Mouse (Mus musculus): ENCODE measurements around the gene Scand1. TPM values are rescaled to one million over a fixed set of nuclear protein-coding genes. Genes with fewer than 3 reads are reported as not detected.

The Scand1 gene
- total and polyA plus RNA-seq, 3 experiments: 37.4 to 75.6 TPM; not detected in 1

GRCm38 (mm10) chr2:156307261-156307660, 5.2 kb downstream of the Scand1 start:
- H3K4me1 ChIP-seq (ENCODE audit: control insufficient read depth in 1 of 2, insufficient read depth in 2 of 2, low read length in 2 of 2): peaks cover 0 to under 1% of the 10 kb centered on the region in 2 experiments; a peak in 1 of 4 replicates
- TF ChIP-seq MAFK (IDR thresholded peaks at IDR 0.05; ENCODE audit: borderline replicate concordance, low read depth, low read length): no peak
- no peak for TF ChIP-seq USF2 (IDR thresholded peaks at IDR 0.05; ENCODE audit: borderline replicate concordance in 1 of 2, insufficient read depth in 1 of 2, low read depth in 1 of 2, low read length in 2 of 2)
- peak; percentile 21 to 67 (median 51); a peak in 5 of 6 replicates for TF ChIP-seq CTCF (IDR thresholded peaks at IDR 0.05 in 2 of 3, conservative IDR thresholded peaks at IDR 0.05 in 1 of 3; ENCODE audit: control insufficient read depth in 1 of 3, insufficient read depth in 1 of 3, low read depth in 2 of 3, low read length in 3 of 3, poor library complexity in 1 of 3, severe bottlenecking in 1 of 3)
- no peak for TF ChIP-seq ZKSCAN1 (IDR thresholded peaks at IDR 0.05; ENCODE audit: low read depth, low read length)
- H3K27me3 ChIP-seq (ENCODE audit: control insufficient read depth in 1 of 2, insufficient read depth in 2 of 2, low read length in 2 of 2): no peaks in the 10 kb centered on the region
- DNase-seq (ENCODE audit: low read depth, low spot score): peak; percentile 37
- no peak overlapping the region for H3K27ac ChIP-seq (ENCODE audit: control insufficient read depth, low read depth, low read length)
- peaks cover 0 to 3% of the 10 kb centered on the region in 2 experiments; a peak in 2 of 4 replicates for H3K36me3 ChIP-seq (ENCODE audit: control insufficient read depth in 1 of 2, insufficient read depth in 2 of 2, low read length in 2 of 2)
- H3K9ac ChIP-seq (ENCODE audit: control insufficient read depth, low read depth, low read length, poor library complexity, severe bottlenecking): no peak overlapping the region
- no peaks in the 10 kb centered on the region for H3K9me3 ChIP-seq (replicated peaks; ENCODE audit: insufficient read depth, low read length)
- no peak overlapping the region for H3K4me3 ChIP-seq (ENCODE audit: control insufficient read depth in 1 of 2, insufficient read depth in 1 of 2, low read depth in 2 of 2, low read length in 2 of 2)
- H3K79me2 ChIP-seq (ENCODE audit: control insufficient read depth, insufficient read depth, low read length, poor library complexity): peaks cover 7% of the 10 kb centered on the region

GRCm38 (mm10) chr2:156305818-156306217, 6.7 kb downstream of the Scand1 start:
- DNase-seq (ENCODE audit: low read depth, low spot score): peak; percentile 75
- Histone ChIP-seq H3K9me3 (replicated peaks; ENCODE audit: insufficient read depth, low read length) (no peaks in the 10 kb centered on the region), H3K4me3 (ENCODE audit: control insufficient read depth in 1 of 2, insufficient read depth in 1 of 2, low read depth in 2 of 2, low read length in 2 of 2) (no peak overlapping the region), H3K27me3 (ENCODE audit: control insufficient read depth in 1 of 2, insufficient read depth in 2 of 2, low read length in 2 of 2) (no peaks in the 10 kb centered on the region), H3K9ac (ENCODE audit: control insufficient read depth, low read depth, low read length, poor library complexity, severe bottlenecking) (no peak overlapping the region), H3K79me2 (ENCODE audit: control insufficient read depth, insufficient read depth, low read length, poor library complexity) (no peaks in the 10 kb centered on the region), H3K4me1 (ENCODE audit: control insufficient read depth in 1 of 2, insufficient read depth in 2 of 2, low read length in 2 of 2) (peaks cover 0 to 6% of the 10 kb centered on the region in 2 experiments; a peak in 2 of 4 replicates), H3K36me3 (ENCODE audit: control insufficient read depth in 1 of 2, insufficient read depth in 2 of 2, low read length in 2 of 2) (peaks cover 0 to 7% of the 10 kb centered on the region in 2 experiments; a peak in 2 of 4 replicates), H3K27ac (ENCODE audit: control insufficient read depth, low read depth, low read length) (no peak overlapping the region)
- no peak for TF ChIP-seq E2F4 (IDR thresholded peaks at IDR 0.05; ENCODE audit: borderline replicate concordance, low read depth, low read length)
- TF ChIP-seq MAFK (IDR thresholded peaks at IDR 0.05; ENCODE audit: borderline replicate concordance, low read depth, low read length): no peak
- TF ChIP-seq ELF1 (IDR thresholded peaks at IDR 0.05; ENCODE audit: low read depth, low read length): no peak
- TF ChIP-seq USF2 (IDR thresholded peaks at IDR 0.05; ENCODE audit: borderline replicate concordance in 1 of 2, insufficient read depth in 1 of 2, low read depth in 1 of 2, low read length in 2 of 2): no peak
- no peak for TF ChIP-seq MAX (IDR thresholded peaks at IDR 0.05; ENCODE audit: low read length)
- no peak for TF ChIP-seq MYB (IDR thresholded peaks at IDR 0.05; ENCODE audit: low read depth, low read length)
- TF ChIP-seq RAD21 (IDR thresholded peaks at IDR 0.05; ENCODE audit: low read depth, low read length): peak; percentile 65
- no peak for TF ChIP-seq NRF1 (IDR thresholded peaks at IDR 0.05; ENCODE audit: insufficient read depth, low read depth, low read length, poor library complexity, severe bottlenecking)
- no peak for TF ChIP-seq JUND (IDR thresholded peaks at IDR 0.05; ENCODE audit: low read depth, low read length)
- no peak for TF ChIP-seq MYC (IDR thresholded peaks at IDR 0.05; ENCODE audit: low read depth, low read length)
- TF ChIP-seq NELFE (IDR thresholded peaks at IDR 0.05; ENCODE audit: low read depth, low read length): no peak
- TF ChIP-seq MEF2A (IDR thresholded peaks at IDR 0.05; ENCODE audit: extremely low read depth, insufficient replicate concordance, low read depth, low read length, poor library complexity, severe bottlenecking): no peak
- peak; percentile 31 to 74 (median 70) for TF ChIP-seq CTCF (IDR thresholded peaks at IDR 0.05 in 2 of 3, conservative IDR thresholded peaks at IDR 0.05 in 1 of 3; ENCODE audit: control insufficient read depth in 1 of 3, insufficient read depth in 1 of 3, low read depth in 2 of 3, low read length in 3 of 3, poor library complexity in 1 of 3, severe bottlenecking in 1 of 3)
- peak; percentile 79 for TF ChIP-seq SMC3 (IDR thresholded peaks at IDR 0.05; ENCODE audit: low read depth, low read length)
- no peak for TF ChIP-seq GATA1 (IDR thresholded peaks at IDR 0.05; ENCODE audit: low read depth, low read length)
- TF ChIP-seq POLR2AphosphoS5 (IDR thresholded peaks at IDR 0.05; ENCODE audit: borderline replicate concordance, low read depth, low read length): no peak
- no peak for TF ChIP-seq HCFC1 (IDR thresholded peaks at IDR 0.05; ENCODE audit: low read depth, low read length)
- no peak for TF ChIP-seq TAL1 (IDR thresholded peaks at IDR 0.05; ENCODE audit: low read length)
- TF ChIP-seq EP300 (IDR thresholded peaks at IDR 0.05; ENCODE audit: low read depth in 1 of 2, low read length in 2 of 2): no peak
- TF ChIP-seq GABPA (IDR thresholded peaks at IDR 0.05; ENCODE audit: low read depth, low read length): no peak
- TF ChIP-seq ZC3H11A (IDR thresholded peaks at IDR 0.05; ENCODE audit: low read depth, low read length): peak; percentile 62
- TF ChIP-seq RCOR1 (IDR thresholded peaks at IDR 0.05; ENCODE audit: low read depth, low read length): no peak
